Mouse (Mus musculus): Measurements from ENCODE around the gene Parn.

GRCm38 (mm10) chr16:13588182-13589048 is 79.6 kb downstream of the Parn start:
- TF ChIP-seq CTCF (IDR thresholded peaks at IDR 0.05; ENCODE audit: insufficient read depth, low read depth, low read length) (no peak), POLR2A (IDR thresholded peaks at IDR 0.05; ENCODE audit: insufficient read depth, low read depth, low read length) (no peak)

All from olfactory bulb, adult 2 months (tissue).